Mouse (Mus musculus): ENCODE measurements around the gene Spty2d1.

- TF ChIP-seq CTCF (IDR thresholded peaks at IDR 0.05; ENCODE audit: low read depth) (no peak), EP300 (IDR thresholded peaks at IDR 0.05; ENCODE audit: low read depth) (no peak; the same call in 1 of the 2 replicates)
Measured at GRCm38 (mm10) chr7:47052276-47052675, 44.1 kb upstream of the Spty2d1 start.
